Mouse (Mus musculus) liver, embryonic 12.5 days (tissue): Measurements from ENCODE around the gene Vwa3b. TPM values are rescaled to one million over a fixed set of nuclear protein-coding genes. Genes with fewer than 3 reads are reported as not detected.

Source experiments
- ATAC-seq: fragments of 200-750 bp; cut with Nextera tagmentation; 2 replicates; pipeline ENCODE4 v1.8.0; 2017; ENCODE audit warnings: moderate number of reproducible peaks, mild to moderate bottlenecking, moderate library complexity
- H3K27ac ChIP-seq: fragments of 300-500 bp; sonication (generic); 2 replicates; pipeline ENCODE4 v1.5.1; 2016; ENCODE audit warnings: mild to moderate bottlenecking
- H3K27me3 ChIP-seq: fragments of 300-500 bp; sonication (generic); replicated peaks from 2 replicates; pipeline ENCODE4 v1.6.1; 2016; ENCODE audit warnings: mild to moderate bottlenecking, moderate library complexity
- H3K36me3 ChIP-seq: fragments of 300-500 bp; sonication (generic); 2 replicates; pipeline ENCODE4 v1.6.1; 2016; ENCODE audit warnings: mild to moderate bottlenecking, moderate library complexity
- H3K4me1 ChIP-seq: fragments of 300-500 bp; sonication (generic); 2 replicates; pipeline ENCODE4 v1.6.1; 2016
- H3K4me2 ChIP-seq: fragments of 300-500 bp; sonication (generic); 2 replicates; pipeline ENCODE4 v1.6.1; 2016; ENCODE audit warnings: mild to moderate bottlenecking, moderate library complexity
- H3K4me3 ChIP-seq: fragments of 300-500 bp; sonication (generic); 2 replicates; pipeline ENCODE4 v1.5.1; 2016; ENCODE audit warnings: mild to moderate bottlenecking, moderate library complexity
- H3K9ac ChIP-seq: fragments of 300-500 bp; sonication (generic); 2 replicates; pipeline ENCODE4 v1.6.1; 2016; ENCODE audit warnings: mild to moderate bottlenecking, moderate library complexity
- H3K9me3 ChIP-seq: fragments of 300-500 bp; sonication (generic); replicated peaks from 2 replicates; pipeline ENCODE4 v1.6.1; 2016; ENCODE audit warnings: mild to moderate bottlenecking, moderate library complexity
- WGBS: fragments of 180-500 bp; shearing (Covaris S2); methylation state at CpG from one replicate; pipeline ENCODE4 v1.1.7; 2016; ENCODE audit not compliant: insufficient replicate concordance; 5-methylcytosine and 5-hydroxymethylcytosine counted together
- polyA plus RNA-seq: library from polyadenylated mRNA; unstranded; fragments of >200 nt; fragmentation: Nextera tagmentation; extraction: Ambion mirVana; gene quantifications from 2 replicates; pipeline ENCODE4 v1.2.1, GENCODE M21; 2016

The Vwa3b gene
- polyA plus RNA-seq, 1 experiment from 2014 or later: not detected

DNA sequence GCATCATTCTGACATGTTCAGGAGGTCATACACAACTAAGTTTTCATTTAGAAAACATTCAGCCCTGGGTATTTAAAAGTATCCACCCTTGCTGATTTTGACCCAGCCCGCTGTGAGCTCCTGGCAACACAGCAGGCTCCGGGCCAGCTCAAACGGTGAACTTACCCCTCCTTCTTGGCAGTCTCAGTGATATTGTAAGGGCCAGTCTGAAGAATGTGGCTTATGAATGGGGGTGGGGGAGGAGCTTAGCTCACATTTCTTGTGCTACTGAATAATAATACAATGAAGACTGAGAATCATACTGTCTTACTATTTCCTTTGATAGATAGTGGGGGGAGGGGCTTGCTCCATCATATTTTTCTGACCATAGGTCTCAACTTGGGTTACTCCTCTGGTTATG, 78.8 kb downstream of the Vwa3b start:
- Histone ChIP-seq H3K4me3 (no peak overlapping the region), H3K4me1 (no peaks in the 10 kb centered on the region), H3K27ac (no peak overlapping the region), H3K4me2 (no peak overlapping the region), H3K36me3 (no peaks in the 10 kb centered on the region), H3K9me3 (no peaks in the 10 kb centered on the region), H3K27me3 (no peaks in the 10 kb centered on the region), H3K9ac (no peak overlapping the region)
- 59% methylated on average over 3 of the region's 3 CpGs for WGBS
- ATAC-seq: no peak

DNA sequence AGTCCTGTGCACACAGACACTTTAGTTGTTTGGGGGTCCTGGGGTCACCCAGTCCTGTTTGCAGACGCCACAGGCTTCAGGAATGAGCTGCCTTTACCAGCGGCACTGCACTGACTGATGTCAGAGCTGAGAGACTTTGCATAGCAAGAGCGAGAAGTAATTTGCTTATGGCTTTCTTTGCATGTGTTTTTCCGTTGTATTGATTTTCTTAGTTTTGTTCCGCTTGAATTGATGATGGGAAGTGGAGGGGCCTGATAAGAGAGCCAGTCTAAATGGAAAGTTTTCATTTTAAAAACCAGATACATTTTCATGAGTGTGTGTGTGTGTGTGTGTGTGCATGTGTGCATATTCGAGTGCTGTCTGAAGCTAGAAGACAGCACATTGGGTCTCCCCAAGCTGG, 87.4 kb downstream of the Vwa3b start:
- H3K27me3 ChIP-seq: no peaks in the 10 kb centered on the region
- ATAC-seq: no peak
- H3K4me2 ChIP-seq: no peak overlapping the region
- WGBS: 58% methylated on average over 6 of the region's 6 CpGs
- no peak overlapping the region for H3K4me3 ChIP-seq
- H3K4me1 ChIP-seq: no peaks in the 10 kb centered on the region
- H3K9me3 ChIP-seq: no peaks in the 10 kb centered on the region
- H3K9ac ChIP-seq: no peak overlapping the region
- H3K36me3 ChIP-seq: no peaks in the 10 kb centered on the region
- no peak overlapping the region for H3K27ac ChIP-seq

- no peak for ATAC-seq
- no peaks in the 10 kb centered on the region for H3K36me3 ChIP-seq
- no peaks in the 10 kb centered on the region for H3K4me1 ChIP-seq
- WGBS: 80% methylated on average over 5 of the region's 5 CpGs
- no peak overlapping the region for H3K4me3 ChIP-seq
- H3K9me3 ChIP-seq: no peaks in the 10 kb centered on the region
- no peaks in the 10 kb centered on the region for H3K27me3 ChIP-seq
- no peak overlapping the region for H3K9ac ChIP-seq
- H3K4me2 ChIP-seq: no peak overlapping the region
- no peak overlapping the region for H3K27ac ChIP-seq
Observed at GRCm38 (mm10) chr1:37115847-37116246, 89.5 kb downstream of the Vwa3b start.

- Histone ChIP-seq H3K9ac (no peak overlapping the region), H3K4me1 (no peaks in the 10 kb centered on the region), H3K27ac (no peak overlapping the region), H3K4me3 (no peak overlapping the region), H3K4me2 (no peak overlapping the region), H3K36me3 (no peaks in the 10 kb centered on the region), H3K9me3 (no peaks in the 10 kb centered on the region), H3K27me3 (no peaks in the 10 kb centered on the region)
- ATAC-seq: no peak
- 65% methylated on average over 9 of the region's 9 CpGs for WGBS
Observed at GRCm38 (mm10) chr1:37116574-37116973, 90.2 kb downstream of the Vwa3b start.

DNA sequence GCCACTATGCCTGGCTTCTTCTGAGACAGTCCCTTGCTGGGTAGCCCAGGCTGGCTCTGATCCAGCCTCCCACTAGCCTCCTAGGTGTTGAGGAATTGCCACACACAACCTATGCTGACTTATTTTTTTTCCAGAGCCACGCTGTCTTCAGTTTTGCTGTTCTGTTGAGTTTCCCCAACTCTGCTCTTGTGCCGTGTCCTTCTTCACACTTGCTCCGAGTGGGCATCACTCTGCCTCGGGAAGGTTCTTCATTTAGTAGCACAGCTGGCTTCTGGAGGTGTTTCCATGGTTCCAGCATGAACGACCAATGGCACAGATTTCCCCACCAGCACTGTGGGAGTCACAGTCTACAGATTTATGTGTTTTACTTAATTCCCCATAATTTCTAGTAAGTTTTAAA, 91.6 kb downstream of the Vwa3b start:
- H3K36me3 ChIP-seq: no peaks in the 10 kb centered on the region
- H3K4me2 ChIP-seq: no peak overlapping the region
- no peaks in the 10 kb centered on the region for H3K4me1 ChIP-seq
- H3K27me3 ChIP-seq: no peaks in the 10 kb centered on the region
- H3K9ac ChIP-seq: no peak overlapping the region
- 67% methylated on average over 5 of the region's 5 CpGs for WGBS
- no peak overlapping the region for H3K27ac ChIP-seq
- no peak for ATAC-seq
- no peaks in the 10 kb centered on the region for H3K9me3 ChIP-seq
- no peak overlapping the region for H3K4me3 ChIP-seq

- H3K4me1 ChIP-seq: no peaks in the 10 kb centered on the region
- H3K9me3 ChIP-seq: no peaks in the 10 kb centered on the region
- ATAC-seq: no peak
- H3K4me3 ChIP-seq: no peak overlapping the region
- no peak overlapping the region for H3K9ac ChIP-seq
- H3K36me3 ChIP-seq: no peaks in the 10 kb centered on the region
- 43% methylated on average over 4 of the region's 4 CpGs for WGBS
- no peak overlapping the region for H3K27ac ChIP-seq
- no peaks in the 10 kb centered on the region for H3K27me3 ChIP-seq
- H3K4me2 ChIP-seq: no peak overlapping the region
Observed at GRCm38 (mm10) chr1:37122306-37122705, 95.9 kb downstream of the Vwa3b start.

DNA sequence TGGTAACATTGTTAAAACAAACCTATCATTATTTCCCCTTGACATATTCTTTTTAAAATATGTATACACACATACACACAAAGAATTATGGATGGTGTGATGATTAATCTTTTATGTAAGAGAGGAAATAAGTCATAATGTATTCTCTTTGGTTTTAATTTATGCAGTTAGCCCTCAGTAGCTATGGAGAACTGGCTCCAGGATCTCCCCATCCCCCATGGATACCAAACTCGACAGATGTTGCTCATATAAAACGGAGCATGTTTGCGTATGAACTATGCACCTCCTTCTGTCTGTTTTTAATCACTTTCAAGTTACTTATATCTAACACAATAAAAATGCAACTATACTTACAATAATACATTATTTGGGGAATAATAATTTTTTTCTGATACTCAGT, 96.4 kb downstream of the Vwa3b start:
- no peaks in the 10 kb centered on the region for H3K9me3 ChIP-seq
- H3K27ac ChIP-seq: no peak overlapping the region
- H3K27me3 ChIP-seq: no peaks in the 10 kb centered on the region
- no peak overlapping the region for H3K9ac ChIP-seq
- WGBS: 73% methylated on average over 3 of the region's 3 CpGs
- H3K4me1 ChIP-seq: no peaks in the 10 kb centered on the region
- H3K4me2 ChIP-seq: no peak overlapping the region
- ATAC-seq: no peak
- H3K4me3 ChIP-seq: no peak overlapping the region
- no peaks in the 10 kb centered on the region for H3K36me3 ChIP-seq

GRCm38 (mm10) chr1:37124696-37125349, 98.4 kb downstream of the Vwa3b start:
- ATAC-seq: no peak

GRCm38 (mm10) chr1:37130012-37130570, 103.7 kb downstream of the Vwa3b start:
- no peak for ATAC-seq
- Histone ChIP-seq H3K9me3 (no peaks in the 10 kb centered on the region), H3K36me3 (no peaks in the 10 kb centered on the region), H3K4me3 (no peak overlapping the region), H3K27me3 (no peaks in the 10 kb centered on the region), H3K4me2 (no peak overlapping the region), H3K27ac (no peak overlapping the region), H3K4me1 (no peaks in the 10 kb centered on the region), H3K9ac (no peak overlapping the region)
- WGBS: 63% methylated on average over 7 of the region's 8 CpGs

More at GRCm38 (mm10) chr1:37124696-37125349, 98.4 kb downstream of the Vwa3b start:
- 67% methylated on average over 12 of the region's 12 CpGs for WGBS
- Histone ChIP-seq H3K4me1 (no peaks in the 10 kb centered on the region), H3K4me2 (no peak overlapping the region), H3K27ac (no peak overlapping the region), H3K9me3 (no peaks in the 10 kb centered on the region), H3K4me3 (no peak overlapping the region), H3K36me3 (no peaks in the 10 kb centered on the region), H3K9ac (no peak overlapping the region), H3K27me3 (no peaks in the 10 kb centered on the region)

DNA sequence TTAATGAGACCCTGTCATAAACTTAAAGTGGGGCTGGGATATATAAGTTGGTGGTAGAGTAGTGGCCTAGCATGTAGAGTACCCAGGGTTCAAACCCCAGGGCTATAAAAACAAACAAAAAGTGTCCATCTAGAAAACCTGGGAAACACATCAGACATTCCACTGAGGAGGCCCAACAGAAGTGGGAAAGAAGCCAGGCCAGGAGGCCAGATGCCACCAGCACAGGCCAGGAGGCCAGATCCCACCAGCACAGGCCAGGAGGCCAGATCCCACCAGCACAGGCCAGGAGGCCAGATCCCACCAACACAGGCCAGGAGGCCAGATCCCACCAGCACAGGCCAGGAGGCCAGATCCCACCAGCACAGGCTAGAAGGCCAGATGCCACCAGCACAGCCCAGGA, 104.8 kb downstream of the Vwa3b start:
- Histone ChIP-seq H3K36me3 (no peaks in the 10 kb centered on the region), H3K9me3 (no peaks in the 10 kb centered on the region), H3K27me3 (no peaks in the 10 kb centered on the region), H3K4me3 (no peak overlapping the region), H3K4me1 (no peaks in the 10 kb centered on the region), H3K4me2 (no peak overlapping the region), H3K27ac (no peak overlapping the region), H3K9ac (no peak overlapping the region)
- no peak for ATAC-seq

DNA sequence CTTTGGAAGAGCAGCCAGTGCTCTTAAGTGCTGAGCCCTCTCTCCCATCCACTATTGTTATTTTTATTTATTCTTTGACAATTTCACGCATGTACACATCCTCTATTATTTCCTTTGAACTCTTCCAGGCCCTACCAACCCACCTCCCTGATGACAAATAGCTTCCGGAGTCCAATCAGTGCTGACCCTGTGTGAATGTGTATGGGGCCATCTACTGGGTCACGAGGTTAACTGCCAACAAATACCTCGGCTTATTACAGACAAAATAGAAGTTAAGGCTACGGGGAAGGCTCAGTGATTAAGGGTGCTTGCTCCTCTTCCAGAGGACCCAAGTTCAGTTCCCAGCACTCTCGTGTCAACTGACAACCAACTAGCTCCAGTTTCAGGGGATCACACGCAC, 106.0 kb downstream of the Vwa3b start:
- H3K4me1 ChIP-seq: no peaks in the 10 kb centered on the region
- H3K27me3 ChIP-seq: no peaks in the 10 kb centered on the region
- no peaks in the 10 kb centered on the region for H3K36me3 ChIP-seq
- H3K4me2 ChIP-seq: no peak overlapping the region
- WGBS: 46% methylated on average over 7 of the region's 7 CpGs
- no peak for ATAC-seq
- no peaks in the 10 kb centered on the region for H3K9me3 ChIP-seq
- no peak overlapping the region for H3K9ac ChIP-seq
- no peak overlapping the region for H3K4me3 ChIP-seq
- H3K27ac ChIP-seq: no peak overlapping the region

GRCm38 (mm10) chr1:37145966-37146365, 119.6 kb downstream of the Vwa3b start:
- Histone ChIP-seq H3K9me3 (no peaks in the 10 kb centered on the region), H3K36me3 (no peaks in the 10 kb centered on the region), H3K27ac (no peak overlapping the region), H3K9ac (no peak overlapping the region), H3K27me3 (no peaks in the 10 kb centered on the region), H3K4me1 (no peaks in the 10 kb centered on the region), H3K4me3 (no peak overlapping the region), H3K4me2 (no peak overlapping the region)
- WGBS: 52% methylated on average over 4 of the region's 4 CpGs
- ATAC-seq: no peak

DNA sequence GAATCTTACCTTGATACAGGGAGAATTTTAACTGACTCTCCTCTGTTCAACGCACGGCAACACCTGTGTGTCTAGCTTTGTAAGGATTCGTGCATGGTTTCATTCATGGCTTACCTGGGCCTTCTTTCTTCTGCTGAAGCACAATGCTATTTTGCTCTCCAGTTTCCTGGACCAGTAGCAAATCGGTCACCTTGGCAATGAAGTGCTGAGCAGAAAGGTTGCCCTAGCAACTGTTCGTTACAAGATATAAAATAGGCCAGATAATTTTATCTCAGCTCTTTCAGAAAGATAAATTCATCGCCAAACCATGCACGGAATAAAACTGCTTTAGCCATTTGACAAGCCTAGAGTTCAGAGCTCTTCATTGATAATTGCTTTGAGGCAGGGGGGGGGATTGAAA, 123.5 kb downstream of the Vwa3b start:
- no peaks in the 10 kb centered on the region for H3K9me3 ChIP-seq
- H3K27ac ChIP-seq: no peak overlapping the region
- WGBS: 77% methylated on average over 7 of the region's 7 CpGs
- no peak overlapping the region for H3K4me3 ChIP-seq
- H3K27me3 ChIP-seq: no peaks in the 10 kb centered on the region
- no peaks in the 10 kb centered on the region for H3K36me3 ChIP-seq
- H3K4me1 ChIP-seq: no peaks in the 10 kb centered on the region
- no peak overlapping the region for H3K9ac ChIP-seq
- H3K4me2 ChIP-seq: no peak overlapping the region
- no peak for ATAC-seq
